Mouse (Mus musculus) embryonic facial prominence, embryonic 13.5 days (tissue): ENCODE data around the gene Ugt1a9. TPM values are rescaled to one million over a fixed set of nuclear protein-coding genes. Genes with fewer than 3 reads are reported as not detected.

ENCODE experiments used
- ATAC-seq: fragments of 200-750 bp; cut with Nextera tagmentation; 2 replicates; pipeline ENCODE4 v1.8.0; 2017; ENCODE audit warnings: low read depth; ENCODE audit not compliant: insufficient number of reproducible peaks, insufficient read depth, low FRiP score, low TSS enrichment
- H3K27ac ChIP-seq: fragments of 300-500 bp; sonication (generic); 2 replicates; pipeline ENCODE4 v1.5.1; 2015; ENCODE audit warnings: moderate library complexity, mild to moderate bottlenecking, inconsistent platforms
- H3K27me3 ChIP-seq: fragments of 300-500 bp; sonication (generic); 2 replicates; pipeline ENCODE4 v1.6.1; 2015; ENCODE audit warnings: mild to moderate bottlenecking, inconsistent platforms
- H3K36me3 ChIP-seq: fragments of 300-500 bp; sonication (generic); 2 replicates; pipeline ENCODE4 v1.6.1; 2015; ENCODE audit warnings: mild to moderate bottlenecking, inconsistent platforms
- H3K4me1 ChIP-seq: fragments of 300-500 bp; sonication (generic); 2 replicates; pipeline ENCODE4 v1.6.1; 2015; ENCODE audit warnings: inconsistent platforms
- H3K4me2 ChIP-seq: fragments of 300-500 bp; sonication (generic); 2 replicates; pipeline ENCODE4 v1.6.1; 2015; ENCODE audit warnings: moderate library complexity, mild to moderate bottlenecking, inconsistent platforms
- H3K4me3 ChIP-seq: fragments of 300-500 bp; sonication (generic); 2 replicates; pipeline ENCODE4 v1.5.1; 2015; ENCODE audit warnings: mild to moderate bottlenecking, inconsistent platforms
- H3K9ac ChIP-seq: fragments of 300-500 bp; sonication (generic); 2 replicates; pipeline ENCODE4 v1.6.1; 2015; ENCODE audit warnings: mild to moderate bottlenecking, inconsistent platforms
- H3K9me3 ChIP-seq: fragments of 300-500 bp; sonication (generic); 2 replicates; pipeline ENCODE4 v1.6.1; 2016; ENCODE audit warnings: inconsistent platforms
- WGBS: fragments of 180-500 bp; shearing (Covaris S2); methylation state at CpG from one replicate; pipeline ENCODE4 v1.1.7; 2015; ENCODE audit warnings: mixed read lengths; 5-methylcytosine and 5-hydroxymethylcytosine counted together
- polyA plus RNA-seq: library from polyadenylated mRNA; unstranded; fragments of >200 nt; fragmentation: Nextera tagmentation; extraction: Ambion mirVana; gene quantifications from 2 replicates; pipeline ENCODE4 v1.2.1, GENCODE M21; 2015

The Ugt1a9 gene
- polyA plus RNA-seq, 1 experiment from 2014 or later = not detected

DNA sequence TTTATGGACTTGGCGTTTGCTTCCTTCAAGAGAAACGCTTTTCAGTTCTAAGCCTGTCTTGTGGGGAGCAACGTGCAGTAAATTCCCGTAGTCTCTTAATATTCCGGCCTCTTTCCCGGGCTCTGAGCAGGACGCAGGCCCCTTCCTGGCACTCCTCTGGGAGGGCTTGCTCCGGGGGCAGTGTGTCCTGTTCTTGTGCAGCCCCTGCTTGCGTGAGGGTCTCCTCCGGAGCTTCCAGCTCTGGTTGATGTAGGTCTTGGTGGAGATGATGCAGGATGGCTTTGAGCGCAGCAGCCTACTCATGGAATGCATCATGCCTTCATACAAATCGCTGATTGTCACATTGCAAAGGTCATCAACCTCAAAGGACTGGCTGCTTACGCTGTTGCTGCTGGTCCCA, 195.5 kb downstream of the Ugt1a9 start:
- H3K9me3 ChIP-seq = 0 out of 2 replicates have a peak, but pooled peaks cover 4% of the 10 kb centered on the region
- ATAC-seq = no peak
- no peak overlapping the region for H3K4me2 ChIP-seq
- no peaks in the 10 kb centered on the region for H3K27me3 ChIP-seq
- H3K4me1 ChIP-seq = no peaks in the 10 kb centered on the region
- H3K4me3 ChIP-seq = no peak overlapping the region
- no peak overlapping the region for H3K9ac ChIP-seq
- no peak overlapping the region for H3K27ac ChIP-seq
- peaks cover 91% of the 10 kb centered on the region for H3K36me3 ChIP-seq
- 89% methylated on average over 13 of the region's 13 CpGs for WGBS

DNA sequence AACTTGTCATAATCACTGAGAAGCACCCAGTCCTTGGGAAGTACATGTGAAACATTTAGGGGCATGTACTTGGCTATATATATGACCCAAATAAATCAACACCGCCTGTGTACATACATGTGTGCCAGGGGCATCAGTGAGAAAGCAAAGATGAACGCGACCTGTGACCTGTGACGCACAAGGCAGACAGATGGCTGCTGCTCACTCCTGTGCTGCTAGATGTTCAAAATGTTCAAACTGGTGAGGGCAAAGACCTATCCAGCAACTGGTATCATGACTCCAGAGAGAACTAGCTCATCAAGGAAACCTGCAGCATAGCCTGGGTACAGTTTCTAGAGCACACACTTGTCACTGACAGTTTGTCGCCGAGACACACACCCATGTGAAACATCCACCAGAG, 196.9 kb downstream of the Ugt1a9 start:
- Histone ChIP-seq H3K4me3 (no peak overlapping the region), H3K27me3 (no peaks in the 10 kb centered on the region), H3K36me3 (peaks cover 89% of the 10 kb centered on the region), H3K9ac (no peak overlapping the region), H3K4me2 (no peak overlapping the region), H3K4me1 (no peaks in the 10 kb centered on the region), H3K27ac (no peak overlapping the region), H3K9me3 (0 out of 2 replicates have a peak, but pooled peaks cover 4% of the 10 kb centered on the region)
- no peak for ATAC-seq
- WGBS = 95% methylated on average over 6 of the region's 6 CpGs

GRCm38 (mm10) chr1:88268070-88268469, 197.5 kb downstream of the Ugt1a9 start:
- 85% methylated on average over 6 of the region's 6 CpGs for WGBS
- Histone ChIP-seq H3K9ac (no peak overlapping the region), H3K4me3 (no peak overlapping the region), H3K9me3 (0 out of 2 replicates have a peak, but pooled peaks cover 4% of the 10 kb centered on the region), H3K27me3 (no peaks in the 10 kb centered on the region), H3K27ac (no peak overlapping the region), H3K36me3 (peaks cover 89% of the 10 kb centered on the region), H3K4me1 (no peaks in the 10 kb centered on the region), H3K4me2 (no peak overlapping the region)
- no peak for ATAC-seq

Other genes starting within 250 kb of the Ugt1a9 start
- gene Dgkd, start 217.5 kb upstream of the Ugt1a9 start, polyA plus RNA-seq = 28.8 and 33.0 TPM in 2 replicates
- 52.3 and 54.0 TPM in 2 replicates for gene Usp40, start 62.2 kb upstream of the Ugt1a9 start, polyA plus RNA-seq
- gene Ugt1a10, start 15.4 kb upstream of the Ugt1a9 start, polyA plus RNA-seq = not detected in 2 replicates
- not detected in 2 replicates for gene Ugt1a8, start 17.0 kb downstream of the Ugt1a9 start, polyA plus RNA-seq
- 1.6 and 1.7 TPM in 2 replicates for gene Ugt1a7c, start 24.3 kb downstream of the Ugt1a9 start, polyA plus RNA-seq
- gene Ugt1a6b, start 32.5 kb downstream of the Ugt1a9 start, polyA plus RNA-seq = 0.17 and 0.29 TPM in 2 replicates
- gene Ugt1a6a, start 64.0 kb downstream of the Ugt1a9 start, polyA plus RNA-seq = 4.4 and 4.8 TPM in 2 replicates
- not detected in 2 replicates for gene Ugt1a5, start 95.2 kb downstream of the Ugt1a9 start, polyA plus RNA-seq
- not detected in 2 replicates for gene Ugt1a2, start 129.8 kb downstream of the Ugt1a9 start, polyA plus RNA-seq
- 11.6 and 13.2 TPM in 2 replicates for gene Dnajb3, start 135.0 kb downstream of the Ugt1a9 start, polyA plus RNA-seq
- gene Ugt1a1, start 141.2 kb downstream of the Ugt1a9 start, polyA plus RNA-seq = not detected in 2 replicates
- 1.1 and 1.2 TPM in 2 replicates for gene Mroh2a, start 156.2 kb downstream of the Ugt1a9 start, polyA plus RNA-seq
- gene Hjurp, start 206.8 kb downstream of the Ugt1a9 start, polyA plus RNA-seq = 198 and 204 TPM in 2 replicates
- gene Trpm8, start 206.9 kb downstream of the Ugt1a9 start, polyA plus RNA-seq = not detected in 2 replicates